Mouse (Mus musculus): ENCODE measurements around the gene Polr1a. TPM values are rescaled to one million over a fixed set of nuclear protein-coding genes. Genes with fewer than 3 reads are reported as not detected.

Polr1a gene
- polyA plus RNA-seq, 1 experiment from 2014 or later, result 21.9 TPM

DNA sequence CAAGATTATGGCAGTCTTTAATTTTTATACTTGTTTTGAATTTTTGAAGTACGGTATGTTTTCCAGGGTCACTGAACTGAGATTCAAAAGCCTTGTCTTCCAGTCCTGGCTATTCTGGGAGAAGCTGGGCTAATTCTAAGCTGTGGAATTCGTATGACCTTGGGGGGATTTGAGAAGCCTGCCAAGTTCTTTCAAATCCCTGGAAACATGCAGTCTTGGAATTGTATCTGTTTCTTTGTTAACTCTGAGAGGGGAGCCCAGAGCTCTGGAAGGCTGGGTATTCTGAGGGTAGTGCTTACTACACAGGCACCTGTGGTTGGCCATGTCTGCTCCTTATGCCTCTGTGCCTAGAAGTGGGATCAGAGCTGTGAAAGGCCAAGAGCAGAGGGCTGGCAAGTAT is 26.9 kb downstream of the Polr1a start:
- ATAC-seq (replicated peaks; ENCODE audit: extremely low read depth, insufficient read depth, low FRiP score), result no peak
- Histone ChIP-seq H3K4me2 (ENCODE audit: low read depth, low read length) (no peak overlapping the region), H3K9ac (ENCODE audit: low read length) (peak overlapping the region; percentile 26; the same call in 1 of the 2 replicates), H3K4me3 (ENCODE audit: low read length) (no peak overlapping the region), H3K36me3 (ENCODE audit: control insufficient read depth, insufficient read depth) (peaks cover 37% of the 10 kb centered on the region), H3K27ac (ENCODE audit: low read length) (peak overlapping the region; percentile 76), H3K9me3 (replicated peaks; ENCODE audit: control insufficient read depth, low read length) (no peaks in the 10 kb centered on the region), H3K4me1 (ENCODE audit: control insufficient read depth, insufficient read depth, low read length) (peaks cover 39% of the 10 kb centered on the region), H3K27me3 (ENCODE audit: control insufficient read depth, insufficient read depth, low read length) (no peaks in the 10 kb centered on the region)
- WGBS, result 39% methylated on average over 2 of the region's 2 CpGs

DNA sequence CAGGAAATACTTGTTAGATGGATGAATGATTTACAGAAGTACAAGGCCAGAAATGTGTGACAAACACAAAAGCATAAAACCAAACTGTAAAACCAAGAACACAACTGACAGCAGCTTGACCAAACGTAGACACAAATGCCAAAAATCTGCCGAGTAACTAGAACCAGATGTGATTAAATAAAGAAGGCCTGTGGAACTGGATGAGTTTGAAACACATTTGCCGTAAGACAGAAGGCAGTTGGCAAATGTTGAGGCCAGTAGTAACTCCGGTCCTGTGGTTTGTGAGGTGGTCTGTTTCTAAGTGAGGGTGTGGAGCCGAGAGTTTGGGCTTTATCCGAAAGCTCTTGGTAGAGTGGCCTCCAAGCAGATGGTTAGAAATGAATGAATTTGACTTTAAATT is 32.1 kb downstream of the Polr1a start:
- H3K4me1 ChIP-seq (ENCODE audit: control insufficient read depth, insufficient read depth, low read length), result peaks cover 16% of the 10 kb centered on the region
- ATAC-seq (replicated peaks; ENCODE audit: extremely low read depth, insufficient read depth, low FRiP score), result no peak
- no peaks in the 10 kb centered on the region for H3K27me3 ChIP-seq (ENCODE audit: control insufficient read depth, insufficient read depth, low read length)
- H3K36me3 ChIP-seq (ENCODE audit: control insufficient read depth, insufficient read depth), result peaks cover 43% of the 10 kb centered on the region
- no peaks in the 10 kb centered on the region for H3K9me3 ChIP-seq (replicated peaks; ENCODE audit: control insufficient read depth, low read length)
- no peak overlapping the region for H3K9ac ChIP-seq (ENCODE audit: low read length)
- WGBS, result 82% methylated on average over 6 of the region's 6 CpGs
- no peak overlapping the region for H3K4me3 ChIP-seq (ENCODE audit: low read length)
- no peak overlapping the region for H3K4me2 ChIP-seq (ENCODE audit: low read depth, low read length)
- H3K27ac ChIP-seq (ENCODE audit: low read length), result no peak overlapping the region

DNA sequence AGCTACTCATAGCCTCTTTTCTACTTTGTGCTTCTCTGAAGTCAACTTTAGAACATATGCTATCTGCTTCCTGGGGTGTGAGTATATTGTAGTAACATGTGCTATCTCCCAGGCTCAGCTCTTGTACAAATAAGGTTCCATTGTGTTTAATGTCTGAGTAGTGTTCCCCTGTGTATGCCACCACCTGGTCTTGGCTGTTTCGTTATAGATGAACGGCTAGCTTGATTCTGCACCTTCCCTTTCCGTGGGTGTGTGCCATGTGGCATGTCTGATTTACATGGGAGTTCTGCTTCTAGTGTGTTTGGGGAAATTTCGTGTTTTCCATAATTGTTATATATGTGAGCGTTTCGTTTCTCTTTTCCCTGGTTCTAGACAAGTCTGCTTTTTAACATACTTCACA is 36.2 kb downstream of the Polr1a start:
- 84% methylated on average over 6 of the region's 6 CpGs for WGBS
- Histone ChIP-seq H3K4me1 (ENCODE audit: control insufficient read depth, insufficient read depth, low read length) (peaks cover 7% of the 10 kb centered on the region), H3K36me3 (ENCODE audit: control insufficient read depth, insufficient read depth) (peaks cover 35% of the 10 kb centered on the region), H3K27ac (ENCODE audit: low read length) (no peak overlapping the region), H3K27me3 (ENCODE audit: control insufficient read depth, insufficient read depth, low read length) (no peaks in the 10 kb centered on the region), H3K9ac (ENCODE audit: low read length) (no peak overlapping the region), H3K4me2 (ENCODE audit: low read depth, low read length) (no peak overlapping the region), H3K4me3 (ENCODE audit: low read length) (no peak overlapping the region), H3K9me3 (replicated peaks; ENCODE audit: control insufficient read depth, low read length) (no peaks in the 10 kb centered on the region)
- no peak for ATAC-seq (replicated peaks; ENCODE audit: extremely low read depth, insufficient read depth, low FRiP score)

DNA sequence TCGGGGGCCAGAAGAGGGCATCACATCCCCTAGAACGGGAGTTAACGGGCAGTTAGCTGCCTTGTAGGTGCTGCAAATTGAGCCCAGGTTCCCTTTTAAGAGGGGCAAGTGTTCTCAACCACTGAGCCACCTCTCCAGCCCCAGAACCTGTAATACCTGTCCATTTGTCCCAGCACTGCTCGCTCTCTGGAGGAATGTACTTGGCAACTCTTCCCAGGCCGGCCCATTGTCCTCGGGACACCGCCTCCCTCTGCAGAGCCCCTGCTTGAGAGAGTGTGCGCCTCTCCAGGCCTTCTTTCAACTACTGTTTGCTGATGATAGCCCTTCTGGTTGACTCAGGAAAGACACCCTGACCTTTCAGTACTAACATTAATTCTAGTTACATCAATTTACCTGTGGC is 37.3 kb downstream of the Polr1a start:
- ATAC-seq (replicated peaks; ENCODE audit: extremely low read depth, insufficient read depth, low FRiP score), result no peak
- no peak overlapping the region for H3K27ac ChIP-seq (ENCODE audit: low read length)
- no peaks in the 10 kb centered on the region for H3K9me3 ChIP-seq (replicated peaks; ENCODE audit: control insufficient read depth, low read length)
- peaks cover 32% of the 10 kb centered on the region for H3K36me3 ChIP-seq (ENCODE audit: control insufficient read depth, insufficient read depth)
- H3K4me3 ChIP-seq (ENCODE audit: low read length), result no peak overlapping the region
- WGBS, result 88% methylated on average over 8 of the region's 8 CpGs
- H3K4me1 ChIP-seq (ENCODE audit: control insufficient read depth, insufficient read depth, low read length), result no peaks in the 10 kb centered on the region
- H3K9ac ChIP-seq (ENCODE audit: low read length), result no peak overlapping the region
- no peak overlapping the region for H3K4me2 ChIP-seq (ENCODE audit: low read depth, low read length)
- no peaks in the 10 kb centered on the region for H3K27me3 ChIP-seq (ENCODE audit: control insufficient read depth, insufficient read depth, low read length)

DNA sequence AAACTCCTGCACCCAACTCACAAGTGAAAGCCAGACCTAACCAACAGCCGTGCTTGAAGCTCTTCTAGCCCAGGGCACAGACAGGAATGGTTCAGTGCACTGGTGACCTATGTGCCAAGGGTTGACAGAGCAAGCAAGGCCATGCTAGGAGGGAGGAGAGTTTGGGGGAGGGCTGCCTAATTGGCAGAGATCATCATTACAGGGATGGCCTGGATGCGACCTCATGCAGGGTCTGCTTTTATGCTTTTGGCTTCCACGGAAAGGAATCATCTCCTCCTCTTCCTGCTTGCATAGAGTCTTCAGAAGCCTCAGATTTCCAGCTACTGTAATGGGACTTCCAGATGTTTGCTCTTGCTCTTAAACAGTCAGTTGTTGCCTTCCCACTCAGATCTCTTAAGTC is 40.9 kb downstream of the Polr1a start:
- no peak for ATAC-seq (replicated peaks; ENCODE audit: extremely low read depth, insufficient read depth, low FRiP score)
- no peaks in the 10 kb centered on the region for H3K27me3 ChIP-seq (ENCODE audit: control insufficient read depth, insufficient read depth, low read length)
- H3K4me1 ChIP-seq (ENCODE audit: control insufficient read depth, insufficient read depth, low read length), result no peaks in the 10 kb centered on the region
- 69% methylated on average over 3 of the region's 3 CpGs for WGBS
- H3K9me3 ChIP-seq (replicated peaks; ENCODE audit: control insufficient read depth, low read length), result no peaks in the 10 kb centered on the region
- peak overlapping the region; percentile 40 for H3K27ac ChIP-seq (ENCODE audit: low read length)
- H3K4me3 ChIP-seq (ENCODE audit: low read length), result no peak overlapping the region
- H3K4me2 ChIP-seq (ENCODE audit: low read depth, low read length), result no peak overlapping the region
- H3K9ac ChIP-seq (ENCODE audit: low read length), result no peak overlapping the region
- peaks cover 43% of the 10 kb centered on the region for H3K36me3 ChIP-seq (ENCODE audit: control insufficient read depth, insufficient read depth)

DNA sequence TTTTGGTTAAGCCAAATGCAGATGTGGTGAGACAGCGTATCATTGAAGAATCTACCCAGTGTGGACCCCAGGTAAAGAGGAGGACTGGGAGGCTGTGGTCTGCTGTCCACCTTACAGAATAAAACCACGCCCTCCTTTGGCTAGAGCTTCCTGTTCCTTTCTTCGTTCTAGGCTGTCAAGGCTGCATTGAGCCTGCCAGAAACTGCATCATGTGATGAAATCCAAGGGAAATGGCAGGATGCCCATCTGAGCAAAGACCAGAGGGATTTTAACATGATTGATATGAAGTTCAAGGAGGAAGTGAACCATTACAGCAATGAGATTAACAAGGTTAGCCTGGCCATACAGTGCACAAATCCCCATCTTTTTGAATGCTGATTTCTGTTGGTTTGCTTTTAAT is 41.7 kb downstream of the Polr1a start:
- no peaks in the 10 kb centered on the region for H3K27me3 ChIP-seq (ENCODE audit: control insufficient read depth, insufficient read depth, low read length)
- WGBS, result 64% methylated on average over 3 of the region's 3 CpGs
- no peaks in the 10 kb centered on the region for H3K9me3 ChIP-seq (replicated peaks; ENCODE audit: control insufficient read depth, low read length)
- H3K4me1 ChIP-seq (ENCODE audit: control insufficient read depth, insufficient read depth, low read length), result no peaks in the 10 kb centered on the region
- no peak for ATAC-seq (replicated peaks; ENCODE audit: extremely low read depth, insufficient read depth, low FRiP score)
- peaks cover 47% of the 10 kb centered on the region for H3K36me3 ChIP-seq (ENCODE audit: control insufficient read depth, insufficient read depth)
- H3K4me2 ChIP-seq (ENCODE audit: low read depth, low read length), result no peak overlapping the region
- H3K4me3 ChIP-seq (ENCODE audit: low read length), result no peak overlapping the region
- no peak overlapping the region for H3K9ac ChIP-seq (ENCODE audit: low read length)
- H3K27ac ChIP-seq (ENCODE audit: low read length), result peak overlapping the region; percentile 11; the same call in 1 of the 2 replicates

DNA sequence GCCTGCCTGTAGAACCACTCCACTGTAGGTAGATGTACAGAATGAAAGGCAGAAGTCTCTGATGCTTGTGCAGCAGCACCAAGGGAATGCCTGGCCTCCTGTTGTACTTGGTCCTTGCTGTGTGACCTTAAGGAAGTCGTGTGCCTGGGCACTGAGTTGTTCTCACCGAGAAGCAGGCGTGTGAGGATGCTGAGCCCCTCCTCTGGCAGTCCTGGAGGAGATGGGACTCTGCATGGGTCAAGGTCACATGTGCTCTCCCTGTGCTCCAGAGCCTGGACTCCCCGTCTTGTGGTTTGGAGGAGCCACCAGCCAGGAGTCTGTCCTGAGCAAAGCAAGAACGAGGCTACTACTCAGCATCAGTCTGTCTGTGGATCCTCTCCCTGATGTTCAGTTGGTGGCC is 42.3 kb downstream of the Polr1a start:
- Histone ChIP-seq H3K36me3 (ENCODE audit: control insufficient read depth, insufficient read depth) (peaks cover 43% of the 10 kb centered on the region), H3K4me1 (ENCODE audit: control insufficient read depth, insufficient read depth, low read length) (no peaks in the 10 kb centered on the region), H3K9me3 (replicated peaks; ENCODE audit: control insufficient read depth, low read length) (no peaks in the 10 kb centered on the region), H3K27me3 (ENCODE audit: control insufficient read depth, insufficient read depth, low read length) (no peaks in the 10 kb centered on the region), H3K4me3 (ENCODE audit: low read length) (no peak overlapping the region), H3K9ac (ENCODE audit: low read length) (no peak overlapping the region), H3K4me2 (ENCODE audit: low read depth, low read length) (no peak overlapping the region), H3K27ac (ENCODE audit: low read length) (no peak overlapping the region)
- no peak for ATAC-seq (replicated peaks; ENCODE audit: extremely low read depth, insufficient read depth, low FRiP score)
- WGBS, result 79% methylated on average over 5 of the region's 5 CpGs

DNA sequence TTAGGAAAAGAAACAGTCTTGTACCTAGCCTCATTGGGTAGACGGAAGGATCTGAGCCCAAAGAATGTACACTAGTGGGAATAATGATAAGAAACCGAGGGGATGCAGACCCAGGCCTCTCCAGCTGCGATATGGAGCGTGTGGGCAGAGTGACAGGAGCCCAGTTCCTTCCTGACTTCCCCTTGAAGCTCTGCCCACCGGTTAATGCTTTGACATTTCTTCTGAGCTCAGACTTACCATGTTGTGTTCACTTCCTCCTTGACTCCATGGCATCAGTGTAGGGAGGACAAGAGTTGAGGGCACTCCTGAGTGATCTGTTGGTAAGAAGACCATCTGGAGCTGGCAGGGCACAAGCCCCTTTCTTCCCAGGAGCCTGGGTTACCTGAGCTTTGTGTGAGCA is 53.3 kb downstream of the Polr1a start:
- no peak for ATAC-seq (replicated peaks; ENCODE audit: extremely low read depth, insufficient read depth, low FRiP score)
- H3K27me3 ChIP-seq (ENCODE audit: control insufficient read depth, insufficient read depth, low read length), result no peaks in the 10 kb centered on the region
- H3K27ac ChIP-seq (ENCODE audit: low read length), result no peak overlapping the region
- no peak overlapping the region for H3K4me2 ChIP-seq (ENCODE audit: low read depth, low read length)
- 65% methylated on average over 5 of the region's 5 CpGs for WGBS
- no peak overlapping the region for H3K4me3 ChIP-seq (ENCODE audit: low read length)
- H3K9ac ChIP-seq (ENCODE audit: low read length), result no peak overlapping the region
- H3K36me3 ChIP-seq (ENCODE audit: control insufficient read depth, insufficient read depth), result peaks cover 13% of the 10 kb centered on the region
- no peaks in the 10 kb centered on the region for H3K9me3 ChIP-seq (replicated peaks; ENCODE audit: control insufficient read depth, low read length)
- H3K4me1 ChIP-seq (ENCODE audit: control insufficient read depth, insufficient read depth, low read length), result no peaks in the 10 kb centered on the region

DNA sequence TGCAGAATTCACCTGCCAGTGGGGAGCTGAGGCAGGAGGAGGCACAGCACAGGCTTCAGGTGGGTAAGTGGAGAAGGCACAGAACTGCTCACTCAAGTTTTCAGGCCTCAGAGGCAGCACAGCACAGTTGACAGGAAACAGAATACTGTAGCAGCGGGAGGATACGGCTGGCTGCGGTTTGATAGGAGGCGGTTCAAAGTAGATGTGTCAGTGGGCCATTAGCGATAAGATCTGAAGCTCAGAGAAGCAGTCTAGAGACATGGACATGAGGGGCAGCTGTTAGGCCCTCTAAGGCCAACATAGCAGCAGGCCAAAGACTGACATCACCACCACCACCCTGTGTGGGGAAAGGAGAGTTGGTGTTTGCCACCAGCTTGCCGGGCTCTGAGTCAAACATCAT is 53.9 kb downstream of the Polr1a start:
- 66% methylated on average over 6 of the region's 6 CpGs for WGBS
- H3K9ac ChIP-seq (ENCODE audit: low read length), result no peak overlapping the region
- 0 out of 2 replicates have a peak, but pooled peaks have one; percentile 32 for ATAC-seq (replicated peaks; ENCODE audit: extremely low read depth, insufficient read depth, low FRiP score)
- H3K9me3 ChIP-seq (replicated peaks; ENCODE audit: control insufficient read depth, low read length), result no peaks in the 10 kb centered on the region
- H3K4me2 ChIP-seq (ENCODE audit: low read depth, low read length), result no peak overlapping the region
- H3K36me3 ChIP-seq (ENCODE audit: control insufficient read depth, insufficient read depth), result peaks cover 17% of the 10 kb centered on the region
- no peaks in the 10 kb centered on the region for H3K4me1 ChIP-seq (ENCODE audit: control insufficient read depth, insufficient read depth, low read length)
- no peak overlapping the region for H3K4me3 ChIP-seq (ENCODE audit: low read length)
- H3K27ac ChIP-seq (ENCODE audit: low read length), result no peak overlapping the region
- H3K27me3 ChIP-seq (ENCODE audit: control insufficient read depth, insufficient read depth, low read length), result no peaks in the 10 kb centered on the region

DNA sequence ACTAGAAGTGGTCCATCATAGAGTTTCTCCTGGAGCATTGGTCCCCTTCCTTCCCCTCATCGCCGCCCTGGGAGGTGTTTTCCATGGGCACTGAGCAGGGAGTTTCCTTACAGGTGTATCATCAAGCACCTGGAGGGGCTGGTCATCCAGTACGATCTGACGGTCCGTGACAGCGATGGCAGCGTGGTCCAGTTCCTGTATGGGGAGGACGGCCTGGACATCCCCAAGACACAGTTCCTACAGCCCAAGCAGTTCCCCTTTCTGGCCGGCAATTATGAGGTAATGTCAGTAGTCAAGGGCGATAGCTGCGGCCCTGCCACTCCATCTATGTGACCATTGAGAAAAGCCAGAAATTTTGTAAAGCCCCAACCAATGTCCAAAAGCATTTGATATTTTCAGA is 54.7 kb downstream of the Polr1a start:
- ATAC-seq (replicated peaks; ENCODE audit: extremely low read depth, insufficient read depth, low FRiP score), result no peak
- Histone ChIP-seq H3K4me3 (ENCODE audit: low read length) (no peak overlapping the region), H3K27ac (ENCODE audit: low read length) (no peak overlapping the region), H3K4me2 (ENCODE audit: low read depth, low read length) (no peak overlapping the region), H3K4me1 (ENCODE audit: control insufficient read depth, insufficient read depth, low read length) (no peaks in the 10 kb centered on the region), H3K27me3 (ENCODE audit: control insufficient read depth, insufficient read depth, low read length) (no peaks in the 10 kb centered on the region), H3K36me3 (ENCODE audit: control insufficient read depth, insufficient read depth) (peaks cover 20% of the 10 kb centered on the region), H3K9ac (ENCODE audit: low read length) (no peak overlapping the region), H3K9me3 (replicated peaks; ENCODE audit: control insufficient read depth, low read length) (no peaks in the 10 kb centered on the region)
- 90% methylated on average over 11 of the region's 11 CpGs for WGBS
